Mouse (Mus musculus): ENCODE data around the gene Zfp286.

DNA sequence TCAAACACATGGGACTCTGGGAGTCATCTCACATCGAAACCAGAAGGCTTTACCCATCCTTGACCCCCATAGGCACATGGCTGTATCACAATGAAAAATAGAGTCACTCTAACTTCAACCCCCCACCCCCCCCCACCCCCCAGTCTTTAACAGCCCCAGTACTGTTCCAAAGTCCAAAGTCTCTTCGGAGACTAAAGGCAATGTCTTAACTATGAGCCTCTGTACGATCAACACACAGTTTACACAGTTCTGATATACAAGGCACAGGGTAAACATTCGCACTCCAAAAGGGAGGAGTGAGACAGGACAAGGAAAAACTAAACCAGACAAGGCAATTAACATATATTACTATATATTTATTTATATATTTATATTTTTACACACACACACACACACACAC is 37.9 kb upstream of the Zfp286 start:
- TF ChIP-seq CTCF (conservative IDR thresholded peaks at IDR 0.05; ENCODE audit: low read length) (no peak), POU5F1 (IDR thresholded peaks at IDR 0.05; ENCODE audit: borderline replicate concordance, low read length) (no peak)

Measured in E14TG2a.4 (cell line).